Mouse (Mus musculus): Measurements from ENCODE around the gene Arhgap32. TPM values are rescaled to one million over a fixed set of nuclear protein-coding genes. Genes with fewer than 3 reads are reported as not detected.

Gene Arhgap32
- polyA plus RNA-seq (2015; fragmentation: Nextera tagmentation; extraction: Ambion mirVana): 11.5 and 12.1 TPM in 2 replicates

GRCm38 (mm10) chr9:32115786-32116185 is at the start of gene Arhgap32:
Gene Arhgap32, plus strand, starts transcription at chr9:32116136.

Small RNAs within 50 kb of the gene (microRNA-seq; reads per million reads assigned to microRNA genes)
- not detected for gene Gm44453

Other genes with a start within 250 kb of the Arhgap32 start
- gene Barx2, start 202.7 kb upstream of the Arhgap32 start, polyA plus RNA-seq (2015; fragmentation: Nextera tagmentation; extraction: Ambion mirVana): 0.15 and 0.30 TPM in 2 replicates
- gene Kcnj5, start 228.2 kb downstream of the Arhgap32 start, polyA plus RNA-seq (2015; fragmentation: Nextera tagmentation; extraction: Ambion mirVana): 0.14 and 0.45 TPM in 2 replicates

Data from neural tube, postnatal 0 days (tissue).